Mouse (Mus musculus) midbrain, postnatal 0 days (tissue): ENCODE results near the gene Eef1g. TPM values are rescaled to one million over a fixed set of nuclear protein-coding genes. Genes with fewer than 3 reads are reported as not detected.

Source experiments
- ATAC-seq: fragments of 200-750 bp; cut with Nextera tagmentation; 2 replicates; pipeline ENCODE4 v1.8.0; 2017; ENCODE audit warnings: moderate number of reproducible peaks, mild to moderate bottlenecking, moderate TSS enrichment, moderate library complexity; ENCODE audit not compliant: low FRiP score
- DNase-seq: peaks from one replicate; pipeline ENCODE4 v3.0.0-alpha.2; 2015; ENCODE audit warnings: low spot score
- H3K27ac ChIP-seq: fragments of 300-500 bp; sonication (generic); 2 replicates; pipeline ENCODE4 v1.5.1; 2014; ENCODE audit warnings: low read depth, mild to moderate bottlenecking, low read length, mixed read lengths
- H3K27me3 ChIP-seq: fragments of 300-500 bp; sonication (generic); 2 replicates; pipeline ENCODE4 v1.6.1; 2014; ENCODE audit warnings: low read length, control low read depth, mixed read lengths; ENCODE audit not compliant: insufficient read depth
- H3K36me3 ChIP-seq: fragments of 300-500 bp; sonication (generic); 2 replicates; pipeline ENCODE4 v1.6.1; 2014; ENCODE audit warnings: low read length, control low read depth, mixed read lengths; ENCODE audit not compliant: insufficient read depth
- H3K4me1 ChIP-seq: fragments of 300-500 bp; sonication (generic); 2 replicates; pipeline ENCODE4 v1.6.1; 2014; ENCODE audit warnings: mild to moderate bottlenecking, control low read depth, antibody characterized with exemption, low read length, mixed read lengths; ENCODE audit not compliant: insufficient read depth
- H3K4me2 ChIP-seq: fragments of 300-500 bp; sonication (generic); 2 replicates; pipeline ENCODE4 v1.6.1; 2014; ENCODE audit warnings: low read depth, mild to moderate bottlenecking, low read length, mixed read lengths; ENCODE audit not compliant: poor library complexity, severe bottlenecking
- H3K4me3 ChIP-seq: fragments of 300-500 bp; sonication (generic); 2 replicates; pipeline ENCODE4 v1.5.1; 2014; ENCODE audit warnings: low read depth, mild to moderate bottlenecking, low read length, moderate library complexity
- H3K9ac ChIP-seq: fragments of 300-500 bp; sonication (generic); replicated peaks from 2 replicates; pipeline ENCODE4 v1.6.1; 2014; ENCODE audit warnings: mild to moderate bottlenecking, low read length, moderate library complexity, mixed read lengths; ENCODE audit not compliant: poor library complexity, severe bottlenecking
- H3K9me3 ChIP-seq: fragments of 300-500 bp; sonication (generic); 2 replicates; pipeline ENCODE4 v1.6.1; 2016; ENCODE audit warnings: low read length, control low read depth
- CTCF ChIP-seq: IDR thresholded peaks from 2 replicates; pipeline ENCODE4 v1.5.1; 2016; ENCODE audit warnings: antibody characterized with exemption, mild to moderate bottlenecking
- WGBS: fragments of 180-500 bp; shearing (Covaris S2); extraction: QIAGEN DNeasy Blood & Tissue Kit; methylation state at CpG from one replicate; pipeline ENCODE4 v1.1.7; 2014; 5-methylcytosine and 5-hydroxymethylcytosine counted together
- polyA plus RNA-seq: library from polyadenylated mRNA; unstranded; fragments of >200 nt; fragmentation: Nextera tagmentation; extraction: Ambion mirVana; gene quantifications from 2 replicates; pipeline ENCODE4 v1.2.1, GENCODE M21; 2015
- total RNA-seq: library from RNA; depleted of rRNA; stranded (reverse); fragments of >200 nt; gene quantifications from 2 replicates; pipeline ENCODE4 v1.2.3, GENCODE M21; 2014

The Eef1g gene
- total and polyA plus RNA-seq, 2 experiments from 2014 or later = 258 to 583 TPM

GRCm38 (mm10) chr19:8984255-8984868, 17.5 kb downstream of the Eef1g start:
- H3K4me2 ChIP-seq = peak overlapping the region; percentile 36
- no peak overlapping the region for H3K4me3 ChIP-seq
- H3K27me3 ChIP-seq = peaks cover 17% of the 10 kb centered on the region
- DNase-seq (peak; percentile 89), ATAC-seq (peak; percentile 67)
- TF ChIP-seq CTCF = no peak
- H3K36me3 ChIP-seq = peaks cover 13% of the 10 kb centered on the region; the same call in 1 of the 2 replicates
- H3K9me3 ChIP-seq = no peaks in the 10 kb centered on the region
- WGBS = 3% methylated on average over 7 of the region's 7 CpGs
- H3K27ac ChIP-seq = 0 out of 2 replicates have a peak overlapping the region, but pooled peaks have one; percentile 57
- H3K4me1 ChIP-seq = peaks cover 13% of the 10 kb centered on the region
- no peak overlapping the region for H3K9ac ChIP-seq

- WGBS = 67% methylated on average over 5 of the region's 5 CpGs
- Histone ChIP-seq H3K4me1 (peaks cover 16% of the 10 kb centered on the region), H3K9me3 (no peaks in the 10 kb centered on the region)
Measured at GRCm38 (mm10) chr19:8985891-8986290, 19.1 kb downstream of the Eef1g start.

GRCm38 (mm10) chr19:8987816-8988215, 21.0 kb downstream of the Eef1g start:
- Histone ChIP-seq H3K9ac (no peak overlapping the region), H3K9me3 (no peaks in the 10 kb centered on the region), H3K27ac (no peak overlapping the region), H3K4me1 (peaks cover 16% of the 10 kb centered on the region), H3K4me2 (no peak overlapping the region), H3K4me3 (no peak overlapping the region), H3K36me3 (no peaks in the 10 kb centered on the region), H3K27me3 (peaks cover 35% of the 10 kb centered on the region)
- TF ChIP-seq CTCF = no peak
- 62% methylated on average over 2 of the region's 2 CpGs for WGBS
- DNase-seq (no peak), ATAC-seq (no peak)

More at GRCm38 (mm10) chr19:8985891-8986290, 19.1 kb downstream of the Eef1g start:
- DNase-seq = no peak
- Histone ChIP-seq H3K36me3 (peaks cover 2% of the 10 kb centered on the region; the same call in 1 of the 2 replicates), H3K4me3 (no peak overlapping the region), H3K27me3 (peaks cover 32% of the 10 kb centered on the region), H3K27ac (no peak overlapping the region), H3K9ac (no peak overlapping the region), H3K4me2 (no peak overlapping the region)
- no peak for ATAC-seq
- no peak for TF ChIP-seq CTCF

GRCm38 (mm10) chr19:8988346-8989065, 21.7 kb downstream of the Eef1g start:
- Histone ChIP-seq H3K9ac (no peak overlapping the region), H3K27ac (no peak overlapping the region), H3K27me3 (peaks cover 35% of the 10 kb centered on the region), H3K4me3 (peak overlapping the region; percentile 44), H3K9me3 (no peaks in the 10 kb centered on the region), H3K4me1 (peaks cover 16% of the 10 kb centered on the region), H3K4me2 (peak overlapping the region; percentile 75), H3K36me3 (no peaks in the 10 kb centered on the region)
- WGBS = 27% methylated on average over 15 of the region's 15 CpGs
- DNase-seq = no peak
- no peak for TF ChIP-seq CTCF
- no peak for ATAC-seq

GRCm38 (mm10) chr19:8989066-8989566, 22.3 kb downstream of the Eef1g start, which contains the start of gene Ahnak:
Gene Ahnak, plus strand, starts transcription at chr19:8989284.
- DNase-seq (no peak), ATAC-seq (peak; percentile 39; the same call in 1 of the 2 replicates)
- no peak within 1 kb of the TSS for H3K27ac ChIP-seq
- TF ChIP-seq CTCF = no peak
- H3K9me3 ChIP-seq = no peaks in the 10 kb centered on the region
- no peaks in the 10 kb centered on the region for H3K36me3 ChIP-seq
- H3K4me3 ChIP-seq = peak within 1 kb of the TSS; percentile 44
- peaks cover 16% of the 10 kb centered on the region for H3K4me1 ChIP-seq
- H3K27me3 ChIP-seq = peaks cover 35% of the 10 kb centered on the region
- 1% methylated on average over 35 of the region's 42 CpGs for WGBS
- H3K9ac ChIP-seq = peak within 1 kb of the TSS; percentile 48; the same call in 1 of the 2 replicates
- peak within 1 kb of the TSS; percentile 75 for H3K4me2 ChIP-seq
